Mouse (Mus musculus) testis, adult 2 months (tissue): ENCODE results near the gene Ncaph2.

Experiments
- CTCF ChIP-seq: fragments of 200-500 bp; IDR thresholded peaks from 2 replicates; pipeline ENCODE4 v1.5.1; 2012; ENCODE audit warnings: low read depth, mild to moderate bottlenecking, inconsistent platforms, low read length, moderate library complexity; ENCODE audit not compliant: control insufficient read depth, insufficient read depth, insufficient replicate concordance
- POLR2A ChIP-seq: fragments of 200-500 bp; IDR thresholded peaks from 2 replicates; pipeline ENCODE4 v1.6.1; 2012; ENCODE audit warnings: low read depth, mild to moderate bottlenecking, inconsistent platforms, low read length, moderate library complexity; ENCODE audit not compliant: control insufficient read depth

GRCm38 (mm10) chr15:89421938-89422337 is 66.4 kb downstream of the Ncaph2 start:
- no peak for TF ChIP-seq CTCF
- TF ChIP-seq POLR2A = no peak
